Mouse (Mus musculus): ENCODE measurements around the gene Chd9. TPM values are rescaled to one million over a fixed set of nuclear protein-coding genes. Genes with fewer than 3 reads are reported as not detected.

Chd9 gene
- polyA plus RNA-seq, 1 experiment = 339 TPM

DNA sequence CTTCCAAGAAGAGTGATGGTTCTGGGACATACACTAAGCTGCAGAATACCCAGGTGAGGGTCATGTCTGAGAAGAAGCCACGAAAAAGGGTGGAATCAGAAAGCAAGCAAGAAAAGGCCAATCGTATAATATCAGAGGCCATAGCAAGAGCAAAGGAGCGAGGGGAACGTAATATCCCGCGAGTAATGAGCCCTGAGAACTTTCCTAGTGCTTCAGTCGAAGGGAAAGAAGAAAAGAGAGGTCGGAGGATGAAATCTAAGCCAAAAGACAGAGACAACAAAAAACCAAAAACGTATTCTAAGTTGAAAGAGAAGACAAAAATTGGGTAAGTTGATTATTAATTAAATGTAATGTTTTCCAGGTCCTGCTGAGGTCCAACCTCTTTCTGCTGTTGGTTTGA, 128.2 kb downstream of the Chd9 start:
- H3K4me3 ChIP-seq (ENCODE audit: low read depth, low read length) = no peak overlapping the region
- H3K27me3 ChIP-seq (ENCODE audit: control insufficient read depth, insufficient read depth, low read length) = no peaks in the 10 kb centered on the region
- H3K36me3 ChIP-seq (ENCODE audit: control insufficient read depth, insufficient read depth, low read length) = peaks cover 10% of the 10 kb centered on the region
- no peak for TF ChIP-seq CTCF (IDR thresholded peaks at IDR 0.05; ENCODE audit: extremely low read depth, insufficient read length, insufficient replicate concordance, low read depth, low read length)
- no peak for TF ChIP-seq POLR2A (IDR thresholded peaks at IDR 0.05; ENCODE audit: low read depth, low read length)
- peaks cover 11% of the 10 kb centered on the region for H3K4me1 ChIP-seq (ENCODE audit: control insufficient read depth, insufficient read depth, insufficient read length, low read length)
- H3K27ac ChIP-seq (ENCODE audit: insufficient read depth, low read depth, low read length) = no peak overlapping the region
- 50% methylated on average over 9 of the region's 9 CpGs for WGBS

DNA sequence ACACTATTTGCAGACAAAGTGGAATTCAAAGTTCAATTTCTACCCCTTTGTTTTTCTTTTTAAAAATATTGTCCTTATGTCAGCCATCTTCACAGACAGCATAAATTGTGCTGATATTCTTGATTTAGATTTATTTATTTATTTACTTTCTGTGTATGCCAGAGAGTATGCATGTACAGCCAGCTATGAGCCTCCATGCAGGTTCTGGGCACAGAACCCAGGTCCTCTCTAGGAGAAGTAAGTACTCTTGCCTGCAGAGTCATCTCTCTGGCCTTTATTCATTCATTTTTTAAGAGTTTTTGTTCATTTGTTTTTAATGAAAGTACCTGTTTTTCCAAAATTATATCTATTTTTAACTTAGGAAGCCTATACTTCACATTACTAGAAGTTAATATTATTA, 129.6 kb downstream of the Chd9 start:
- no peak overlapping the region for H3K4me3 ChIP-seq (ENCODE audit: low read depth, low read length)
- H3K27me3 ChIP-seq (ENCODE audit: control insufficient read depth, insufficient read depth, low read length) = no peaks in the 10 kb centered on the region
- H3K4me1 ChIP-seq (ENCODE audit: control insufficient read depth, insufficient read depth, insufficient read length, low read length) = peaks cover 11% of the 10 kb centered on the region
- no peak overlapping the region for H3K27ac ChIP-seq (ENCODE audit: insufficient read depth, low read depth, low read length)
- TF ChIP-seq CTCF (IDR thresholded peaks at IDR 0.05; ENCODE audit: extremely low read depth, insufficient read length, insufficient replicate concordance, low read depth, low read length) (no peak), POLR2A (IDR thresholded peaks at IDR 0.05; ENCODE audit: low read depth, low read length) (no peak)
- peaks cover 10% of the 10 kb centered on the region for H3K36me3 ChIP-seq (ENCODE audit: control insufficient read depth, insufficient read depth, low read length)

DNA sequence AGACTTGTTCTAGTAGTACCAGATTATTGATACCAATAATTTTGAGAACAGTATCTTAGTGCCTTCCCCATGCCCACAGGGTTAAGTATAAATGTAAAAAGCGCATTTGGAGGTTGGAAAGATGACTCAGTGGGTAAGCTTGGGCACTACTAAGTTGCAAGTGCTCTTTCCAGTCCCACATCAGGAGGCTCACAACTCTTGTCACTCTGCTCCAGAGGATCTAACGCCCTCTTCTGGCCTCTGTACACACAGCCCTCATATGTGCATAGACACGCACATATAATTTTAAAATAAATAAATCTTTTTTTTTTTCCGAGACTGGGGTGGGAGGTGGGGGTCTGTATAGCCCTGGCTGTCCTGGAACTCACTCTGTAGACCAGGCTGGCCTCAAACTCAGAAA, 131.6 kb downstream of the Chd9 start:
- peaks cover 10% of the 10 kb centered on the region for H3K36me3 ChIP-seq (ENCODE audit: control insufficient read depth, insufficient read depth, low read length)
- H3K27me3 ChIP-seq (ENCODE audit: control insufficient read depth, insufficient read depth, low read length) = no peaks in the 10 kb centered on the region
- no peak for TF ChIP-seq POLR2A (IDR thresholded peaks at IDR 0.05; ENCODE audit: low read depth, low read length)
- no peak for TF ChIP-seq CTCF (IDR thresholded peaks at IDR 0.05; ENCODE audit: extremely low read depth, insufficient read length, insufficient replicate concordance, low read depth, low read length)
- H3K4me1 ChIP-seq (ENCODE audit: control insufficient read depth, insufficient read depth, insufficient read length, low read length) = peaks cover 7% of the 10 kb centered on the region
- H3K4me3 ChIP-seq (ENCODE audit: low read depth, low read length) = no peak overlapping the region
- WGBS = 89% methylated on average over 4 of the region's 4 CpGs
- H3K27ac ChIP-seq (ENCODE audit: insufficient read depth, low read depth, low read length) = no peak overlapping the region

DNA sequence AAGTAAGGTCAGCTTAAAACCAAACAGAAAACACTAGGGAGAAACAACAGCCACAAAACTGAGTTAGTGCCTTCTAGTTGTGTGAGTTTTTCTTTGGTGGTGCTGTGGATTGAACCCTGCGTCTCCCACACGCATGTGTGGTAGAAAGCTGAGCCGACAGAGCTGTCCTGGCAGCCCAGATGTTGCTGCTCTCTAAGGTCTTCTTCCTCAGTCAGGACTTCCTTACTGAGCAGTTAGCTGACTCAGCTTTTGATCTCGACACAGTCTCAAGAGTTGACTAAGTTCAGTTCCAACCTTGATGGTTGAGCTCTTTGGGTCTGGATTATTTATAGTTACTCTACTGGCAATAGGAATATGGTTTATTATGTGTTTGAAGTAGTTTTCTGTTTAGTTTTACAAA, 133.5 kb downstream of the Chd9 start:
- H3K4me1 ChIP-seq (ENCODE audit: control insufficient read depth, insufficient read depth, insufficient read length, low read length) = peaks cover 7% of the 10 kb centered on the region
- WGBS = 48% methylated on average over 4 of the region's 4 CpGs
- H3K4me3 ChIP-seq (ENCODE audit: low read depth, low read length) = no peak overlapping the region
- H3K27ac ChIP-seq (ENCODE audit: insufficient read depth, low read depth, low read length) = no peak overlapping the region
- H3K27me3 ChIP-seq (ENCODE audit: control insufficient read depth, insufficient read depth, low read length) = no peaks in the 10 kb centered on the region
- peaks cover 11% of the 10 kb centered on the region for H3K36me3 ChIP-seq (ENCODE audit: control insufficient read depth, insufficient read depth, low read length)
- TF ChIP-seq CTCF (IDR thresholded peaks at IDR 0.05; ENCODE audit: extremely low read depth, insufficient read length, insufficient replicate concordance, low read depth, low read length) (no peak), POLR2A (IDR thresholded peaks at IDR 0.05; ENCODE audit: low read depth, low read length) (no peak)

DNA sequence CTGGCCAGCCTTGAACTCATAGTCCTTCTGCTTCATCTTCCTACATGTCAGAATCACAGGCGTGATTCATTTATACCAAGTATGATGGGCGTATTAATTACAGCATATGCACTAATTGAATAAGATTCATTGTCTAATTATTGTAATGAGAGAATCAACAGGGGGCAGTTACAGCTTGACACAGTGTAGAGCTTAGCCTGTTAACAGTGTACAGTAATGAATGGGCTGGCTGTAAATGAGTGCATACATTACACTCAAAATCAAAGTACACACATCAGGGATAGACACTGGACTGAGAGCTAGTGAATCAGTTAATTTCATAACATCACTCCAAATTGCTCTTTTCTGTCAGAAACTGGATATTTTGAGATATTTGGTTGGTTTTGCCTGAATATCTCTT, 135.9 kb downstream of the Chd9 start:
- no peak overlapping the region for H3K27ac ChIP-seq (ENCODE audit: insufficient read depth, low read depth, low read length)
- H3K4me3 ChIP-seq (ENCODE audit: low read depth, low read length) = no peak overlapping the region
- no peaks in the 10 kb centered on the region for H3K27me3 ChIP-seq (ENCODE audit: control insufficient read depth, insufficient read depth, low read length)
- peaks cover 6% of the 10 kb centered on the region for H3K4me1 ChIP-seq (ENCODE audit: control insufficient read depth, insufficient read depth, insufficient read length, low read length)
- 92% methylated on average over 2 of the region's 2 CpGs for WGBS
- H3K36me3 ChIP-seq (ENCODE audit: control insufficient read depth, insufficient read depth, low read length) = peaks cover 6% of the 10 kb centered on the region
- no peak for TF ChIP-seq POLR2A (IDR thresholded peaks at IDR 0.05; ENCODE audit: low read depth, low read length)
- no peak for TF ChIP-seq CTCF (IDR thresholded peaks at IDR 0.05; ENCODE audit: extremely low read depth, insufficient read length, insufficient replicate concordance, low read depth, low read length)

DNA sequence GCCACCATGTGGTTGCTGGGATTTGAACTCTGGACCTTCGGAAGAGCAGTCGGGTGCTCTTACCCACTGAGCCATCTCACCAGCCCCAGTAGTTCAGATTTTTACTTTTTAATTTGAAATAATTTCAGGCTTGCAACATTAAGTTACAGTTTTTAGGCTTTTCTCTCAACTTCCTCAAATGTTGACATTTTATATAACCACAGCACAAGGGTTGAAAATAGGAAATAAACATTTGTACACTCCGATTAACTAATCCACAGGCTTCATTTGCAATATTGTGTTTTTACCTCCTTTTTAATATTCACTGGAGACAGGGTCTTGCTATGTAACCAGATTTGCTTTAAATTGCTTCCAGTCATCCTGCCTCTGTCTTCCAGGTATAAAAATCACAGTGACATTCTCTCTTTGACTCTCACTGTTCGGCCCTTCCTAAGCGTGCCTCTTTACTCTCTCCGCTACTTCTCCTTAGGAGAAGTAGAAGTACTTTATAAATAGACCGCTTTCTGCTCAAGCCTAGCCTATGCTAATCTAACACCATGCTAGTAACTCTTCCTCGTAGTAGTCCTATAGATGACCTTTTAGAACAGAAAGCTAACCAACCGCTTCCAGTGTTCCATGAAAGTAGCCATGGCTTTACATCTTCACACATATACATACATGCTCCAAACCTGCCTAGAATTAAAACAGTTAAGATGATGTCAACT, 137.5 kb downstream of the Chd9 start:
- H3K4me3 ChIP-seq (ENCODE audit: low read depth, low read length) = no peak overlapping the region
- no peak for TF ChIP-seq POLR2A (IDR thresholded peaks at IDR 0.05; ENCODE audit: low read depth, low read length)
- TF ChIP-seq CTCF (IDR thresholded peaks at IDR 0.05; ENCODE audit: extremely low read depth, insufficient read length, insufficient replicate concordance, low read depth, low read length) = no peak
- no peaks in the 10 kb centered on the region for H3K4me1 ChIP-seq (ENCODE audit: control insufficient read depth, insufficient read depth, insufficient read length, low read length)
- no peaks in the 10 kb centered on the region for H3K27me3 ChIP-seq (ENCODE audit: control insufficient read depth, insufficient read depth, low read length)
- H3K36me3 ChIP-seq (ENCODE audit: control insufficient read depth, insufficient read depth, low read length) = peaks cover 2% of the 10 kb centered on the region
- WGBS = 85% methylated on average over 9 of the region's 9 CpGs
- no peak overlapping the region for H3K27ac ChIP-seq (ENCODE audit: insufficient read depth, low read depth, low read length)

GRCm38 (mm10) chr8:90968307-90968706, 140.2 kb downstream of the Chd9 start:
- no peaks in the 10 kb centered on the region for H3K4me1 ChIP-seq (ENCODE audit: control insufficient read depth, insufficient read depth, insufficient read length, low read length)
- 85% methylated on average over 4 of the region's 4 CpGs for WGBS
- TF ChIP-seq CTCF (IDR thresholded peaks at IDR 0.05; ENCODE audit: extremely low read depth, insufficient read length, insufficient replicate concordance, low read depth, low read length) (no peak), POLR2A (IDR thresholded peaks at IDR 0.05; ENCODE audit: low read depth, low read length) (no peak)

More at GRCm38 (mm10) chr8:90968307-90968706, 140.2 kb downstream of the Chd9 start:
- H3K36me3 ChIP-seq (ENCODE audit: control insufficient read depth, insufficient read depth, low read length) = peaks cover 5% of the 10 kb centered on the region
- H3K27ac ChIP-seq (ENCODE audit: insufficient read depth, low read depth, low read length) = no peak overlapping the region
- no peaks in the 10 kb centered on the region for H3K27me3 ChIP-seq (ENCODE audit: control insufficient read depth, insufficient read depth, low read length)
- H3K4me3 ChIP-seq (ENCODE audit: low read depth, low read length) = no peak overlapping the region

All from small intestine, adult 2 months (tissue).